8 mouse cellular contexts compared by ENCODE assay signal in genomic region chr3:46448266-46448532, GRCm38 (mm10). TPM values are rescaled to one million over a fixed set of nuclear protein-coding genes. Genes with fewer than 3 reads are reported as not detected.
DNase-seq lines count a peak whose midpoint lies in the region; ATAC-seq and TF ChIP-seq lines count a peak whose summit lies in the region.

No protein-coding gene starts in this region.

- peak overlapping the region; percentile 76 for H3K9ac ChIP-seq in lung, embryonic 16.5 days (ENCODE audit: low read length)
- peak overlapping the region; percentile 74; the same call in 1 of the 2 replicates for H3K9ac ChIP-seq in forebrain, embryonic 13.5 days
- H3K9ac ChIP-seq in limb, embryonic 12.5 days (replicated peaks), result peak overlapping the region; percentile 84

- DNase-seq in lung, adult 18-20 months, result no peak
- no peak for DNase-seq in urinary bladder, postnatal 36 days (ENCODE audit: low spot score in 2 of 2)
- no peak for DNase-seq in urinary bladder, adult 18-20 months (ENCODE audit: low spot score in 2 of 2)
- no peak for DNase-seq in adrenal gland, postnatal 14 days

- H3K4me3 ChIP-seq in lung, embryonic 16.5 days (ENCODE audit: low read length), result peak overlapping the region; percentile 53
- peak overlapping the region; percentile 60 for H3K4me3 ChIP-seq in forebrain, embryonic 13.5 days
- H3K4me3 ChIP-seq in limb, embryonic 12.5 days (replicated peaks), result peak overlapping the region; percentile 60
- H3K4me3 ChIP-seq in olfactory bulb, adult 2 months (ENCODE audit: insufficient read depth, low read depth, low read length), result peak overlapping the region; percentile 47; the same call in 1 of the 2 replicates

- peak overlapping the region; percentile 68 for H3K27ac ChIP-seq in lung, embryonic 16.5 days (ENCODE audit: low read length)
- no peak overlapping the region for H3K27ac ChIP-seq in forebrain, embryonic 13.5 days
- peak overlapping the region; percentile 95 for H3K27ac ChIP-seq in limb, embryonic 12.5 days
- H3K27ac ChIP-seq in olfactory bulb, adult 2 months (ENCODE audit: insufficient read depth, low read depth, low read length), result no peak overlapping the region

- WGBS in lung, embryonic 16.5 days, result 7% methylated on average over 5 of the region's 5 CpGs
- WGBS in forebrain, embryonic 13.5 days, result 13% methylated on average over 5 of the region's 5 CpGs
- WGBS in limb, embryonic 12.5 days, result 8% methylated on average over 5 of the region's 5 CpGs
- WGBS in olfactory bulb, adult 2 months, result 8% methylated on average over 5 of the region's 5 CpGs

- TF ChIP-seq CTCF in olfactory bulb, adult 2 months (IDR thresholded peaks at IDR 0.05; ENCODE audit: insufficient read depth, low read depth, low read length), result no peak

- peak; percentile 23; the same call in 1 of the 2 replicates for ATAC-seq in lung, embryonic 16.5 days (ENCODE audit: low read depth)
- ATAC-seq in forebrain, embryonic 13.5 days, result peak; percentile 9
- peak; percentile 22 for ATAC-seq in limb, embryonic 12.5 days (ENCODE audit: insufficient number of reproducible peaks, insufficient read depth, low FRiP score, low TSS enrichment, low read depth)

- no peaks in the 10 kb centered on the region for H3K27me3 ChIP-seq in lung, embryonic 16.5 days (ENCODE audit: control insufficient read depth, insufficient read depth, low read depth, low read length)
- H3K27me3 ChIP-seq in forebrain, embryonic 13.5 days, result no peaks in the 10 kb centered on the region
- H3K27me3 ChIP-seq in limb, embryonic 12.5 days, result no peaks in the 10 kb centered on the region

- H3K4me2 ChIP-seq in lung, embryonic 16.5 days (ENCODE audit: low read depth, low read length), result peak overlapping the region; percentile 56
- H3K4me2 ChIP-seq in forebrain, embryonic 13.5 days, result peak overlapping the region; percentile 92
- peak overlapping the region; percentile 61 for H3K4me2 ChIP-seq in limb, embryonic 12.5 days

- H3K9me3 ChIP-seq in lung, embryonic 16.5 days (ENCODE audit: control insufficient read depth, low read length), result peaks cover 9% of the 10 kb centered on the region
- H3K9me3 ChIP-seq in forebrain, embryonic 13.5 days (replicated peaks), result no peaks in the 10 kb centered on the region; the same call in 1 of the 2 replicates
- peaks cover 10% of the 10 kb centered on the region for H3K9me3 ChIP-seq in limb, embryonic 12.5 days

- H3K36me3 ChIP-seq in lung, embryonic 16.5 days (ENCODE audit: control insufficient read depth, insufficient read depth, low read length), result peaks cover 9% of the 10 kb centered on the region
- no peaks in the 10 kb centered on the region; the same call in 1 of the 2 replicates for H3K36me3 ChIP-seq in forebrain, embryonic 13.5 days (ENCODE audit: poor library complexity, severe bottlenecking)
- H3K36me3 ChIP-seq in limb, embryonic 12.5 days, result peaks cover 11% of the 10 kb centered on the region

- no peak for TF ChIP-seq POLR2A in olfactory bulb, adult 2 months (IDR thresholded peaks at IDR 0.05; ENCODE audit: insufficient read depth, low read depth, low read length)

- no peaks in the 10 kb centered on the region for H3K4me1 ChIP-seq in lung, embryonic 16.5 days (replicated peaks; ENCODE audit: control insufficient read depth, insufficient read depth, low read length)
- H3K4me1 ChIP-seq in forebrain, embryonic 13.5 days, result peaks cover 7% of the 10 kb centered on the region; the same call in 1 of the 2 replicates
- H3K4me1 ChIP-seq in limb, embryonic 12.5 days (replicated peaks), result no peaks in the 10 kb centered on the region
- peaks cover 10% of the 10 kb centered on the region for H3K4me1 ChIP-seq in olfactory bulb, adult 2 months (ENCODE audit: control insufficient read depth, insufficient read depth, low read length)

RNA-seq across cellular contexts. Expression of gene Pabpc4l, which starts 0.2 kb away (rescaled TPM):
- polyA plus RNA-seq in lung, embryonic 16.5 days (2015; fragmentation: Nextera tagmentation; extraction: Ambion mirVana), result 16.3 and 16.4 TPM in 2 replicates
- polyA plus RNA-seq in forebrain, embryonic 13.5 days (2015; fragmentation: Nextera tagmentation; extraction: Ambion mirVana), result 3.6 and 3.8 TPM in 2 replicates
- polyA plus RNA-seq in limb, embryonic 12.5 days (2016; fragmentation: Nextera tagmentation; extraction: Ambion mirVana), result 24.9 and 27.5 TPM in 2 replicates
- polyA plus RNA-seq in olfactory bulb, adult 2 months (2012; ENCODE audit: insufficient read depth, insufficient read length, low replicate concordance, missing spikeins), result not detected in 2 replicates
- total RNA-seq in adrenal gland, postnatal 14 days (2021), result 2.9 and 3.6 TPM in 2 replicates

Comparison
In these comparisons a context has a peak if more than half of its experiments do, and no peak if none do; other contexts are left out.
1. H3K27ac ChIP-seq: peak in lung, embryonic 16.5 days (single experiment) and limb, embryonic 12.5 days (single experiment); none in forebrain, embryonic 13.5 days (single experiment) and olfactory bulb, adult 2 months (single experiment).
2. Peak in every context shown above with its lines, with median percentiles within 50 percentile points of each other: ATAC-seq, H3K4me2 ChIP-seq, H3K4me3 ChIP-seq and H3K9ac ChIP-seq.